Mouse (Mus musculus): ENCODE data around the gene Klhl23.
A peak's percentile ranks its signal among the peaks of the same experiment; 100 is the strongest.

Klhl23 gene

GRCm38 (mm10) chr2:69829680-69830079 lies 7.9 kb downstream of the Klhl23 start:
- DNase-seq (ENCODE audit: low spot score in 2 of 2): no peak

DNA sequence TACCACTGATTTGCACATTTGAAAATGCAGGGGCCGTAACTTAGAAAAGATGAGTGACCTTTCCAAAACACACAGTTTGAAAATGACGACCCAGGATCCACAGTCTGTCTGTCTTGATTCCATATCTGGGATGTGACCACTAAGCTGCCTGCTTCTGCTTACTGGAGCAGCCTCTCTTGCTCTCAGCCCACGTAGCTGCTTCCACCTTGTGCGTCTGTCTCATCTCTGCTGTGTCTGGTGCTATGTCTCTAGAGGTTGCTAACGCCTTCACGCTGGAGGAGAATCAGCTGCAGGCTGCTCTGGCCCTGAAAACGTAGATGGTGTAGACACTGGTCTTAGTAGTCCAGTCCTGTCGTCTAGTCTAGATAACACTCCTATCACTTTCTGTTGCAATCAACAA lies 8.4 kb downstream of the Klhl23 start:
- no peak for DNase-seq (ENCODE audit: low spot score in 2 of 2)

DNA sequence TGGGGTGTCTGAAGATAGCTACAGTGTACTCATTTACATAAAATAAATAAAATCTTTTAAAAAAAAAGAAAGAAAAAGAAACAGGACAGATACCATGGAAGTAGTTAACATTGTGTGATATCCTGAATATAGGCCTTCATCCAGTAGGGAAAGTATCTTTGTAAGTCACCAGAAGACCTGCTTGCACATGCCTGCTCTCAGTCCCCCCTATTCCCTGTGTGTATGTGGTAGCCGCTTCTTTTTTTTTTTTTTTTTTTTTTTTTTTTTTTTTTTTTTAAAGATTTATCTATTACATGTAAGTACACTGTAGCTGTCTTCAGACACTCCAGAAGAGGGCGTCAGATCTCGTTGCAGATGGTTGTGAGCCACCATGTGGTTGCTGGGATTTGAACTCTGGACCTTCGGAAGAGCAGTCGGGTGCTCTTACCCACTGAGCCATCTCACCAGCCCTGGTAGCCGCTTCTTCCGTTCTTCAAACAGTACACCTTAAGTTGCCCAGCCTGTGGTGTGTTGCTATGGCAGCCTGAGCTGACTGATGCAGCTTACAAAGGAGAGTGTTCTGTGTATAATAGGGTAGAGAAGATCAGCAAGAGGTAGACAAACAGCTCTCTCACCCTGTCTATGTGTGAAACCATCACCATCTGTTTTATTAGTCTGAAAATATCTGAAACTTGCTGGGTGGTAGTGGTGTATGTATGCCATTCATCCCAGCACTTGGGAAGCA lies 15.7 kb downstream of the Klhl23 start:
- DNase-seq (ENCODE audit: low spot score in 2 of 2): no peak

- no peak for DNase-seq (ENCODE audit: low spot score in 2 of 2)
Measured at GRCm38 (mm10) chr2:69837996-69838395, 16.3 kb downstream of the Klhl23 start.

GRCm38 (mm10) chr2:69838707-69839106 lies 17.0 kb downstream of the Klhl23 start:
- no peak for DNase-seq (ENCODE audit: low spot score in 2 of 2)

DNA sequence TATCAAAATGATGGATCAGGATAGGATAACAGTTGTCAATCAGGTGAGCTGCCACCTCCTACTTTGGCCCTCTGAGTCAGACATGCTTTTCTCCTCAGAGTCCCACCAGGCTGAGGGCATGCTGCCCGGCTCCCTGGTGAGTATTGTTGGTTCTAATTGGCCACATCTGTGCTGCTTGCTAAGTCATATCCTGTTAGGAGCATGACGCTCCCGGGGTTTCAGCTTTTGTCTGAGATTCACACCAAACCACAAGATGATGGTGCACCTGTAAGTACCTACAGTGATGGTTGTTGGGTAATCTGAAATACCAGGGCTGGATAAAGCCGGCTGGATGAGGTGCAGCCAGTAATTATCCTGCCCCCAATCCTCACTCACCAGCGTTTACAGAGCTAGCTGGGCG lies 18.5 kb downstream of the Klhl23 start:
- DNase-seq (ENCODE audit: low spot score in 2 of 2): no peak

DNA sequence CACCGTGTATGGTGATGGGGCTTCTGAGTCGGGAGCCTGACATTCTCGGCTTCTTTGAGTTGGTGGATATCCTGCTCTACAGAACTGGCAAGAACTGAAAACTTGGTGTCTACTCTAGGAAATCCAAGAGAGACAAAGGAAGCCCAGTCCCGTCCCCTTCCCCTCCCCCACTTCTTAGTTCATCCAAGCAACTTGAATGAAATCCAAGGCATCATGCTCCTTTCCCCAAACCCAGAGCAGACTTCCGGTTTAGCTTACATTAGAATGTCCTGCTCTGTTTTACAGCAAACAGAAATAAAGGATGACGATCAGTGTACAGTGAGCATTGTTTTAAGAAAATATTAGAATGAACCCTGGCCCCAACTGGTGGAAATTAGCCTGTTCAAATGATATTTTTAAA lies 27.5 kb downstream of the Klhl23 start:
- no peak for DNase-seq (ENCODE audit: low spot score in 2 of 2)

- no peak for DNase-seq (ENCODE audit: low spot score in 2 of 2)
Measured at GRCm38 (mm10) chr2:69851427-69852058, 29.8 kb downstream of the Klhl23 start.

DNA sequence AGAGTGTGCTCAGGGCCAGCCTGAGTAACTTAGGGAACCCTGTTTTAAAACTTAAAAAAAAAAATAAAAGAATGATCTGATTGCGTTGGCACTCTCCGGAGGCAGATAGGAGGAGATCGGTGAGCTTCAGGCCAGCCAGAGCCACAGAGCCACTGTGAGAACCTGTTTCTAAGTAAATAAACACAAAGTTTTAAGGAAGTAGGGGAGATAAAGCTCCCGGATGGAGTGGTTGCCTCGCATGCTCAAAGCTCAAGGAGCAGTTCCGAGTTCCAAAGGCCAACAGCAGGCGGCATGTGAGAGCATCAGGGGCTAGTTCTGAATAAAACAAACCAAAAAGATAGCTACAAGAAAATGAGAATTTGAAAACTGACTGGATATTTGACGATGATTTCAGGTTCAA lies 34.6 kb downstream of the Klhl23 start:
- no peak for DNase-seq (ENCODE audit: low spot score in 2 of 2)

DNA sequence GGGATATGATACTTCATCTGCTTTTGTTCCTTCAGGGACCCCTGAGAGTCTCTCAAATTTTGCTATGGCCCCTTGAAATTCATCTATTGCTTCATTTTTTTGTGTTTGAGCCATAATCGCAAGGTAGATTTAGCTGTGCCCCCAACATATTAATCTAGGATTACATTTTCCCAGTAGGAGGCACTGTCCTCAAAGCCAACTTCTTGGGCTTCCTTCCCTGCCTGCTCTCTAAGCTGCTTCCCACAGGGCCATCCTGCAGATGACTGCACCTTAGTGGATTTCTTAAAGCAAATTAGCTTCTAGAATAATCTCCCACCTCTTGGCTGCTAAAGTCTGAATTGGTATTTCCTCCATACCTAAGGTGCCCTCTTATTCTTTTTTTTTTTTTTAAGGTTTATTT lies 36.1 kb downstream of the Klhl23 start:
- DNase-seq (ENCODE audit: low spot score in 2 of 2): no peak

- DNase-seq (ENCODE audit: low spot score in 2 of 2): peak in 1 of 2 experiments; percentile 13
Measured at GRCm38 (mm10) chr2:69860972-69861452, 39.3 kb downstream of the Klhl23 start.

DNA sequence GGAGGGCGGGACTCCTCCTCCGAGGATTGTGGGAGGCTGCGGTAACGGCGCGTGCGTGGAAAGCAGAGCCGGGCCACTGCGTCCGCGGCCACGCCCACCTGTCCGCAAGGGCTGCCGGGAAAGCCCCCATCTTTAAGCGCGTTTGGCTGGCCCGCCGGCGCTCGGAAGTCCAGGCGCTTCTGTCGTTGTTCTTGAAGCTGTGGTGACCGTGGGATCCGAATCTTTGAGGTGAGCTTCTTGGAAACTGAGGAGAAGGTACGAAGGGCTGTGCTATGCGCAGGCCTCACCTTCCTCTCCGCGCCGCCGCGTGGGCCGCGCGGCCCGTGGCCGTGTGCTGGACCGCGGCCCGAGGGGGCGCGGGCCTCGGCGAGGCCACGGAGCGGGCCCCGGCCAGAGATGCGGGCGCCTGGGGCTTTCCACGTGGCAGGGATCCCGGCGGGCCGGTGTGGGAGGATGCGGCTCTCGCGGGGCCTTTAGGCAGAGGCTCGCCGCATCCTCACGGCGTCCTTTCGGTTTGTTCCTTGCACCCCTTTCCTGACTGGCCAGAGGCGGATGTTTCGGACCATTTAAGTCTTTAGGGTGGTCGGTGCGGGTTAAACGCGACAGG lies 39.8 kb downstream of the Klhl23 start, which contains the start of gene Ssb:
TSS of gene Ssb (plus strand) at position 78 of the 607 bp plus-strand sequence.
- DNase-seq (ENCODE audit: low spot score in 2 of 2): peak; percentile 56 to 92

- no peak for DNase-seq (ENCODE audit: low spot score in 2 of 2)
Measured at GRCm38 (mm10) chr2:69862117-69862657, 40.4 kb downstream of the Klhl23 start.

DNA sequence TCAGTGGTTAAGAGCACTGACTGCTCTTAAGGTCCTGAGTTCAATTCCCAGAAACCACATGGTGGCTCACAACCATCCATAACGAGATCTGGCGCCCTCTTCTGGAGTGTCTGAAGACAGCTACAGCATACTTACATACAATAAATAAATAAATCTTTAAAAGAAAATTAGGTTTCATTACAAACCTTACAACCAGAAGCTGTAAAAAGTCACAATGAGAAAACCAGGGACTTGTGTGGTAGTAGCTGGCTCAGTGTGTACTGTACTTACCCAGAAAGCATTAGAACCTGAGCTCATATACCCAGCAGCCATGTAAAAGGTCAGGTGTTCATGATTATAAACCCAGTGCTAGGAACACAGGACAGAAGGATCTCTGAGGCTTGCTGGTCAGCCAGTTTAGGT lies 62.2 kb downstream of the Klhl23 start:
- no peak for DNase-seq (ENCODE audit: low spot score in 2 of 2)

DNA sequence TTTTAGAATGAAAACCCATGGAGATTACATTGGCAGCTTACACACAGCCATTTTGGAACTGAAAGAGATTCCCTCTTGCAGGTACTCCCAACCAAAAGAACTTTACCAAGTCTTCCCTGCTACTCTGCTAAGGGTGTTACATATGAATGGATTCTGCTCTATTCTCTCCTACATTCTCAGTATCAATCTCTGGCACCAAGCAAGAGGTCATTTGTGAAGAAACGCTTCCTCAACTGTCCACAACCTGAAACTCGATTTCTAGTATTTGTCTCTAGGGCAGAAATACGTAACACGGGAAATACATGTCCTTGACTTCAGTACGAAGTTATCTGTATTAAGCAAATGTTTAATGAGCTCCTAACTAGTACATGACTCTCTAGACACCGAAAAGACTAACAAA lies 62.8 kb downstream of the Klhl23 start:
- DNase-seq (ENCODE audit: low spot score in 2 of 2): no peak

- DNase-seq (ENCODE audit: low spot score in 2 of 2): no peak
Measured at GRCm38 (mm10) chr2:69885050-69885449, 63.3 kb downstream of the Klhl23 start.

GRCm38 (mm10) chr2:69885451-69886305 lies 63.9 kb downstream of the Klhl23 start, which contains the start of gene Mettl5:
Gene Mettl5, minus strand, starts transcription at chr2:69885615.
- peak; percentile 55 to 87 for DNase-seq (ENCODE audit: low spot score in 2 of 2)

Data from left cerebral cortex, adult 9 months (tissue).